Mouse (Mus musculus): ENCODE measurements at regions not wholly inside any gene's neighbourhood (a gene's known extent, or its start where the extent isn't known, plus 50 kb on each side); places are given as distances from the start of the nearest gene placed in this dataset.

GRCm38 (mm10) chr14:76917139-76917929 lies 119.2 kb upstream of the Ccdc122 start:
- DNase-seq (ENCODE audit: low spot score), result no peak

GRCm38 (mm10) chr14:76913850-76914249 lies 122.7 kb upstream of the Ccdc122 start:
- DNase-seq (ENCODE audit: low spot score), result no peak

GRCm38 (mm10) chr14:76912301-76913001 lies 124.1 kb upstream of the Ccdc122 start:
- no peak for DNase-seq (ENCODE audit: low spot score)

- DNase-seq (ENCODE audit: low spot score), result no peak
Measured at GRCm38 (mm10) chr14:76911271-76911670, 125.3 kb upstream of the Ccdc122 start.

- DNase-seq (ENCODE audit: low spot score), result no peak
Measured at GRCm38 (mm10) chr14:76910186-76910585, 126.4 kb upstream of the Ccdc122 start.

- DNase-seq (ENCODE audit: low spot score), result no peak
Measured at GRCm38 (mm10) chr14:76907941-76908340, 128.6 kb upstream of the Ccdc122 start.

- DNase-seq (ENCODE audit: low spot score), result no peak
Measured at GRCm38 (mm10) chr14:76902962-76903757, 133.4 kb upstream of the Ccdc122 start.

- DNase-seq (ENCODE audit: low spot score), result no peak
Measured at GRCm38 (mm10) chr14:76901490-76901889, 135.1 kb upstream of the Ccdc122 start.

GRCm38 (mm10) chr14:76899331-76899730 lies 137.2 kb upstream of the Ccdc122 start:
- no peak for DNase-seq (ENCODE audit: low spot score)

- DNase-seq (ENCODE audit: low spot score), result no peak
Measured at GRCm38 (mm10) chr14:76887708-76888107, 148.9 kb upstream of the Ccdc122 start.

- no peak for DNase-seq (ENCODE audit: low spot score)
Measured at GRCm38 (mm10) chr14:76887201-76887600, 149.4 kb upstream of the Ccdc122 start.

- DNase-seq (ENCODE audit: low spot score), result no peak
Measured at GRCm38 (mm10) chr14:76883231-76883651, 153.3 kb upstream of the Ccdc122 start.

- peak; percentile 56 for DNase-seq (ENCODE audit: low spot score)
Measured at GRCm38 (mm10) chr14:76882711-76883171, 153.8 kb upstream of the Ccdc122 start.

GRCm38 (mm10) chr14:76880851-76881250 lies 155.7 kb upstream of the Ccdc122 start:
- DNase-seq (ENCODE audit: low spot score), result no peak

GRCm38 (mm10) chr14:76877306-76877705 lies 159.3 kb upstream of the Ccdc122 start:
- DNase-seq (ENCODE audit: low spot score), result no peak

GRCm38 (mm10) chr14:76876015-76876414 lies 160.6 kb upstream of the Ccdc122 start:
- DNase-seq (ENCODE audit: low spot score), result peak; percentile 59

GRCm38 (mm10) chr14:76875266-76875900 lies 161.2 kb upstream of the Ccdc122 start:
- no peak for DNase-seq (ENCODE audit: low spot score)

- no peak for DNase-seq (ENCODE audit: low spot score)
Measured at GRCm38 (mm10) chr14:76874542-76875265, 161.9 kb upstream of the Ccdc122 start.

GRCm38 (mm10) chr14:76873684-76874083 lies 162.9 kb upstream of the Ccdc122 start:
- DNase-seq (ENCODE audit: low spot score), result no peak

- DNase-seq (ENCODE audit: low spot score), result no peak
Measured at GRCm38 (mm10) chr14:76872976-76873375, 163.6 kb upstream of the Ccdc122 start.

GRCm38 (mm10) chr14:76872510-76872909 lies 164.1 kb upstream of the Ccdc122 start:
- DNase-seq (ENCODE audit: low spot score), result no peak
